Mouse (Mus musculus) CD4-positive, CD25-positive, alpha-beta regulatory T cell, adult 4 months (primary cell): ENCODE measurements around the gene Pdcd1lg2. TPM values are rescaled to one million over a fixed set of nuclear protein-coding genes. Genes with fewer than 3 reads are reported as not detected.

Experiments
- ATAC-seq: one replicate; pipeline ENCODE4 v1.8.0; 2017
- polyA plus RNA-seq, 2 experiments: library from polyadenylated mRNA; unstranded; fragments of 100-300 nt; shearing (Covaris generic); gene quantifications; one replicate each; pipeline ENCODE4 v1.2.1; 2017

The Pdcd1lg2 gene
- polyA plus RNA-seq, 2 experiments from 2014 or later = 17.0 to 22.2 TPM

- no peak for ATAC-seq
These were observed 9.2 kb downstream of the Pdcd1lg2 start for GRCm38 (mm10) chr19:29419946-29420345.

GRCm38 (mm10) chr19:29420397-29420796 lies 9.7 kb downstream of the Pdcd1lg2 start:
- ATAC-seq = no peak

- ATAC-seq = no peak
These were observed 11.4 kb downstream of the Pdcd1lg2 start for GRCm38 (mm10) chr19:29422013-29422645.

- ATAC-seq = no peak
These were observed 12.1 kb downstream of the Pdcd1lg2 start for GRCm38 (mm10) chr19:29422796-29423195.

- peak; percentile 36 for ATAC-seq
These were observed 19.8 kb downstream of the Pdcd1lg2 start for GRCm38 (mm10) chr19:29430516-29430915.

- peak; percentile 93 for ATAC-seq
These were observed 20.2 kb downstream of the Pdcd1lg2 start for GRCm38 (mm10) chr19:29430953-29431352.

GRCm38 (mm10) chr19:29436793-29437479 lies 26.2 kb downstream of the Pdcd1lg2 start:
- ATAC-seq = no peak

- ATAC-seq = no peak
These were observed 27.1 kb downstream of the Pdcd1lg2 start for GRCm38 (mm10) chr19:29437849-29438248.

GRCm38 (mm10) chr19:29439242-29439641 lies 28.5 kb downstream of the Pdcd1lg2 start:
- ATAC-seq = no peak

GRCm38 (mm10) chr19:29442492-29442891 lies 31.8 kb downstream of the Pdcd1lg2 start:
- ATAC-seq = no peak

GRCm38 (mm10) chr19:29444364-29444763 lies 33.6 kb downstream of the Pdcd1lg2 start:
- no peak for ATAC-seq

- no peak for ATAC-seq
These were observed 37.7 kb downstream of the Pdcd1lg2 start for GRCm38 (mm10) chr19:29448373-29448772.

- ATAC-seq = no peak
These were observed 39.7 kb downstream of the Pdcd1lg2 start for GRCm38 (mm10) chr19:29450376-29450775.

GRCm38 (mm10) chr19:29454141-29454601 lies 43.5 kb downstream of the Pdcd1lg2 start:
- peak; percentile 88 for ATAC-seq

- no peak for ATAC-seq
These were observed 44.4 kb downstream of the Pdcd1lg2 start for GRCm38 (mm10) chr19:29455156-29455555.

- no peak for ATAC-seq
These were observed 47.3 kb downstream of the Pdcd1lg2 start for GRCm38 (mm10) chr19:29457982-29458381.

- no peak for ATAC-seq
These were observed 51.7 kb downstream of the Pdcd1lg2 start for GRCm38 (mm10) chr19:29462462-29462861.

GRCm38 (mm10) chr19:29463645-29464395 lies 53.1 kb downstream of the Pdcd1lg2 start:
- ATAC-seq = no peak

- ATAC-seq = peak; percentile 97
These were observed 56.1 kb downstream of the Pdcd1lg2 start for GRCm38 (mm10) chr19:29466819-29467218.

- ATAC-seq = no peak
These were observed 58.4 kb downstream of the Pdcd1lg2 start for GRCm38 (mm10) chr19:29468941-29469685.

GRCm38 (mm10) chr19:29469686-29470254 lies 59.1 kb downstream of the Pdcd1lg2 start:
- no peak for ATAC-seq

- ATAC-seq = no peak
These were observed 59.9 kb downstream of the Pdcd1lg2 start for GRCm38 (mm10) chr19:29470652-29471051.
